Mouse (Mus musculus) cerebellum, adult 8-10 months (tissue): Measurements from ENCODE around the gene Tenm4.
"Not testable (repeated sequence)": the region's sequence is repeated elsewhere in the genome, so short reads cannot be mapped to it uniquely, and the experiment has no call there.

Source experiments
- DNase-seq: peaks from one replicate; pipeline ENCODE4 v3.0.0; 2022

The Tenm4 gene

DNA sequence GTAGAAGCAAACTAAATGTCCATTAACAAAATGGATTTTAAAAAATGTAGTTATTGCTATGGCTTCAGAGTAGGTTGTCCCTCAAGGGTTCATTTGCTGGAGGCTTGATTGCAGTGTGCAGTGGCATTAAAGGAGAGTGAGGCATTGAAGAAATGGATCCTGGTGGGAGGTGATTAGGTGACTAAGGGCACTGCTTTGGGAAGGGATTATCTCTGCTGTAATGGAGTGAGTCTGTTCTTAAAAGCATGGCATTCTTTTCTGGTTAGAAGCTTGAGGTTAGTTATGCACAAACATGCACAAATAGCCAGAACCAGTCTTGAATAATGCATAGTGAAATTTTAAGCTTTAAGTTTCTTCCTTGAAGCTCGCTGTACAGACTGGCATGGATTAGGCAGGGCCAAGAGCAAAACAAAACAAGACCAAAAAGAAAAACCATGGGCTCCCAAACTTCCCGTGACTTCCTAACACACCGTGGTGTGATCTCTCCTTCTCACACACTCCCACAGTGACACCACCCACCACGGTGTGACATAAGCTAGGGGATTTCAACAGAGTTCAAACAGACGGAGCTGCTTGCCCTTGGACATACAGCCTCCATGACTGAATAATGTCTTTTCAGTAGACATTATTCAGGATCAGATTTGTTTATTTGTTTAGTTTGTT, 772.8 kb downstream of the Tenm4 start:
- no peak for DNase-seq

DNA sequence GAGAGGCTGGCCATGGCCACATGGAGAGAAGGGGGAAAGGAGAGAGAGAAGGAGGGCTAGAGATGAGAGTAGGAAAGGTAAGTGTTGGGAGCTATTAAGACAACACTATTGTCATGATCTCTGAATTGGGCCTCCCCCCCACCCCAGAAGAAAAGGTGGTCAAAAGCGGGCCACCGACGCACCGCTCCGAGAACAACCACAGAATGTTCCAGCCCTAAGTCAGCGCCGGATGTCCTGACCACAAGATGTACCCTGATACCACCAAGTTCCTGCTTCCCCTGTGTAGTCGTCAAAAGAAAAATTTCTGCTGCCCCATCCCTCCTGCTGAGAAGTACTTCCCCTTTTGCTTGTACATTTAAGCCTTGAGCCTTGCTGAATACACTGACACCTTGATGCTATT, 775.5 kb downstream of the Tenm4 start:
- DNase-seq = not testable (repeated sequence)

DNA sequence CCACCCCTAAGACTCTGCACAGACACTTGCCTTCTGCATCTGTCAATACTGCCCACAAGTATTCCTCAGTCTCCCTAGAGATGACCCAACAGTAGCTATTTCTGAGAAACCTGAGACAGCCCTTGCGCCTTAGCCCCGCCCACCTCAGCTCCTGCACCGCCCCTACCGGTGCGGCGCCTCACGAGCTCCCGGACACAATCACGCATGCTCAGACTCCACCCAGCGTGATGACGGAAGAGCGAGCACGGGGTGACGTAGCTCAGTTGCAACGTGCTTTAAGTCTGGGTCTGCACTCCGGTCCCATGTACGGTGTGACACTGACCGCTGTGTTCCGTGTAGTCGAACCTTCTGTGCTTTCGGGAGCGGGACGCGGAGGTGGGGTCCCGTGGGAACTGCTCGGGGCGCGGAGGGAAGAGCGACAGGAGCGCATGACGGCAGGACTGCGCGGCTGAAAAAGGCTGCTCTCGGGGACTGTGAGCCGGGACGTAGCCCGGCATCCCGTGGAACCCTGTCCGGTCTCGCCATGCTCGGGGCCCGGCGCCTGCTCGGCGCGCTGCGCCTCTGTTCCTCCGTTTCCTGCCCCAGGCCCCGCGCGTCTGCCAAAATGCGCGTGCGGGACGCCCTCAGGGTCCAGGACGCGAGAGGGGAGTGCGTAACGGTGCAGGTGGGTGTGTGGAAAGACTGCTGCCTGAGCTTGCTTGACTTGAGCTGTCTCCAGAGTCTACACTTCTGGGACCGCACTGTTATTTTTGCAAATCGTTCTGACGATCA, 780.4 kb downstream of the Tenm4 start, which contains the start of gene Nars2:
Gene Nars2 (plus strand): TSS at position 225 of the 771 bp plus-strand sequence.
- DNase-seq = peak; percentile 91

DNA sequence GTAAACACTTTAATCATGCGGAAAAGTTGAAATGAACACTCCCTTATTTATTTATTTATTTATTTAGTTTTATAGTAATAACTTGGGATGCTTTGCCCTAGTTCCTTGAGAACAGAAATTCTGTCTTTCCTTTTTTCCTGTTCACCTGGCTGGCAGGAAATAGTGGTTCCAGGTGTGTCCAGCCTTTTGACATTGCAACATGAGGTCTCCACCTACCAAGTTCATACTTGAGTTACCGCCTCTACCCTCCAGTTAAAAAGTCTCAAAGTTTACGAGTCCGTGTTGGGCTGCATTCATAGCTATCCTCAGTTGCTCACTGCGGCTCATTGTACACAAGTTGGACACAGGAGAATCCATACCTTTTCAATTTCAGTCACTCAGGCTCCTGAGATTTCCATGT, 781.0 kb downstream of the Tenm4 start:
- no peak for DNase-seq

DNA sequence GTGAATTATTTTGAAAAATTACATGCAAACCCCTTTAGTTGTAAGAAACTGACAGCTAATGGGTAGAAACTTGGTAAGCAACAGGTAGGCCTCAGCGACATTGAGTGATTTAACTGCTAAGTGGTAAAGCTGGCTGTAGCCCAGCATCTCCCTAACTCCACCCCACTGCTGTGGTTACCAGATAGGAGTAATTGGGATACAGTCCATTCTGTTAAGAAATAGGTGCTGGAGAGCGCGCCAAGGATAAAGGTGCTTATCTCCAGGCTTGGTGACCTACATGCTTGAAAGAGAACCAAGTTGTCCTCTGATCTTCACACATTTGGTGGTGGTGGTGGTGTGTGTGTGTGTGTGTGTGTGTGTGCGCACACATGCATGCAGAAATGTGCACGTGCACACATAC, 788.1 kb downstream of the Tenm4 start:
- DNase-seq = no peak
